Mouse (Mus musculus) embryonic facial prominence, embryonic 11.5 days (tissue): Measurements from ENCODE around the gene Syt7. TPM values are rescaled to one million over a fixed set of nuclear protein-coding genes. Genes with fewer than 3 reads are reported as not detected.

Source experiments
- ATAC-seq: fragments of 200-750 bp; cut with Nextera tagmentation; replicated peaks from 2 replicates; pipeline ENCODE4 v1.8.0; 2017; ENCODE audit warnings: low read depth; ENCODE audit not compliant: insufficient number of reproducible peaks, low FRiP score, low TSS enrichment
- DNase-seq: peaks from one replicate; pipeline ENCODE4 v3.0.0-alpha.2; 2015; ENCODE audit warnings: low spot score
- H3K27ac ChIP-seq: fragments of 300-500 bp; sonication (generic); replicated peaks from 2 replicates; pipeline ENCODE4 v1.5.1; 2014; ENCODE audit warnings: mild to moderate bottlenecking, low read depth, low read length, control low read depth
- H3K27me3 ChIP-seq: fragments of 300-500 bp; sonication (generic); 2 replicates; pipeline ENCODE4 v1.6.1; 2014; ENCODE audit warnings: mild to moderate bottlenecking, low read length, moderate library complexity, mixed read lengths; ENCODE audit not compliant: control insufficient read depth, insufficient read depth
- H3K36me3 ChIP-seq: fragments of 300-500 bp; sonication (generic); replicated peaks from 2 replicates; pipeline ENCODE4 v1.6.1; 2014; ENCODE audit warnings: low read depth, mild to moderate bottlenecking, low read length, moderate library complexity, mixed read lengths; ENCODE audit not compliant: control insufficient read depth, insufficient read depth
- H3K4me1 ChIP-seq: fragments of 300-500 bp; sonication (generic); 2 replicates; pipeline ENCODE4 v1.6.1; 2014; ENCODE audit warnings: low read length, mixed read lengths; ENCODE audit not compliant: control insufficient read depth, insufficient read depth
- H3K4me2 ChIP-seq: fragments of 300-500 bp; sonication (generic); 2 replicates; pipeline ENCODE4 v1.6.1; 2014; ENCODE audit warnings: low read depth, mild to moderate bottlenecking, control low read depth, low read length, moderate library complexity
- H3K4me3 ChIP-seq: fragments of 300-500 bp; sonication (generic); 2 replicates; pipeline ENCODE4 v1.5.1; 2014; ENCODE audit warnings: low read depth, low read length, control low read depth
- H3K9ac ChIP-seq: fragments of 300-500 bp; sonication (generic); replicated peaks from 2 replicates; pipeline ENCODE4 v1.6.1; 2014; ENCODE audit warnings: mild to moderate bottlenecking, control low read depth, low read length
- H3K9me3 ChIP-seq: fragments of 300-500 bp; sonication (generic); replicated peaks from 2 replicates; pipeline ENCODE4 v1.6.1; 2016; ENCODE audit warnings: mild to moderate bottlenecking, low read length, inconsistent platforms, mixed read lengths; ENCODE audit not compliant: control insufficient read depth
- WGBS: fragments of 180-500 bp; shearing (Covaris S2); extraction: QIAGEN DNeasy Blood & Tissue Kit; methylation state at CpG from one replicate; pipeline ENCODE4 v1.1.7; 2014; 5-methylcytosine and 5-hydroxymethylcytosine counted together
- polyA plus RNA-seq: library from polyadenylated mRNA; unstranded; fragments of >200 nt; fragmentation: Nextera tagmentation; extraction: Ambion mirVana; gene quantifications from 2 replicates; pipeline ENCODE4 v1.2.1, GENCODE M21; 2014

The Syt7 gene
- polyA plus RNA-seq, 1 experiment from 2014 or later: 2.2 TPM

- ATAC-seq (0 out of 2 replicates have a peak, but pooled peaks have one; percentile 49), DNase-seq (peak; percentile 69)
- Histone ChIP-seq H3K4me1 (no peaks in the 10 kb centered on the region; the same call in 1 of the 2 replicates), H3K27me3 (no peaks in the 10 kb centered on the region), H3K27ac (no peak within 1 kb of the TSS), H3K9ac (no peak within 1 kb of the TSS), H3K4me3 (no peak within 1 kb of the TSS), H3K36me3 (no peaks in the 10 kb centered on the region), H3K4me2 (no peak within 1 kb of the TSS), H3K9me3 (no peaks in the 10 kb centered on the region)
- WGBS: 33% methylated on average over 6 of the region's 6 CpGs
These were observed 93.8 kb downstream of the Syt7 start, which contains the start of gene Ppp1r32 for GRCm38 (mm10) chr19:10482703-10483102. Gene Ppp1r32, minus strand, starts transcription at chr19:10482928.

- Histone ChIP-seq H3K9me3 (no peaks in the 10 kb centered on the region), H3K27ac (no peak overlapping the region), H3K9ac (no peak overlapping the region), H3K27me3 (no peaks in the 10 kb centered on the region), H3K36me3 (no peaks in the 10 kb centered on the region), H3K4me3 (no peak overlapping the region), H3K4me1 (no peaks in the 10 kb centered on the region; the same call in 1 of the 2 replicates), H3K4me2 (no peak overlapping the region)
- peak; percentile 39 for ATAC-seq
- peak; percentile 83 for DNase-seq
- 21% methylated on average over 9 of the region's 9 CpGs for WGBS
These were observed 97.4 kb downstream of the Syt7 start for GRCm38 (mm10) chr19:10486264-10486738.

DNA sequence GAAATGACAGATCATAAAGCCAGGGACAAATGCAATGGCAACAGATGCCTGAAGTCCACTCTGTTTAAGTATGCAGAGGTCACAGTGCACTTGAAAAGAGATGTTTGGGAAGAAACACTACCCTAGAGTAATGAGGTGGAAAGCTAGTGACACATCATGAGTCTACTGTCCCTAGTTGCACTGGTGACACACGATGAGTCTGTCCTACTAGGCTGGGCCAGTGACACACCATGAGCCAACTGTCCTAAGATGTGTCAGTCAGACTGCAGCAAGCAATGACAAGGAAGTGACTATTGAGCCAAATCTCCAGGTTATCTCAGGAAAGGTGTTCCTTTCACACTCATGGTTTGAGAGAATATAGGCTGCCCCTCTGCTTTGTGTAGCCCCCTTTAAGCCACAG is 106.8 kb downstream of the Syt7 start:
- 90% methylated on average over 1 of the region's 1 CpGs for WGBS

DNA sequence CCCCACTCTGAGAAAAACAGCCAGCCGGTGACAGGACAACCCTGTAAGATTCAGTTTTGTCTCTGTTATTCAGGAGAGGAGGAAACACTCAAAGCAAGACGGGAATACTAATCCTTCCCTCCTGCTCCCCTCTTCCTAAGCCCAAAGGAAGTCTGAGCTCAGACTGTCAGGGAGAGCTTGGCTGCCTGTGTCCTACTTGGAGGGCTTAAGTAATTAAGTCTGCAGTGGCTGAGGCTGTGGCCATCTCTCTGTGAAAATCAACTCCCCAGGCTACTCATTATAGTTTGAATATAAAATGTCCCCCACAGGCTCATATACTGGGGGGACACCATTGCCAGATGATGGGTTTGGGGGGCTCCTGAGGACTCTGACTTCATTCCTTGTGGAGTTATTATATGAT is 108.1 kb downstream of the Syt7 start:
- no peaks in the 10 kb centered on the region for H3K36me3 ChIP-seq
- no peak overlapping the region for H3K27ac ChIP-seq
- H3K27me3 ChIP-seq: no peaks in the 10 kb centered on the region
- H3K9me3 ChIP-seq: no peaks in the 10 kb centered on the region
- H3K4me3 ChIP-seq: no peak overlapping the region
- no peak overlapping the region for H3K4me2 ChIP-seq
- no peak for DNase-seq
- 60% methylated on average over 2 of the region's 2 CpGs for WGBS
- no peak overlapping the region for H3K9ac ChIP-seq
- no peak for ATAC-seq
- no peaks in the 10 kb centered on the region for H3K4me1 ChIP-seq

More for the DNA sequence above, 106.8 kb downstream of the Syt7 start:
- no peaks in the 10 kb centered on the region for H3K9me3 ChIP-seq
- no peak overlapping the region for H3K4me2 ChIP-seq
- no peaks in the 10 kb centered on the region for H3K36me3 ChIP-seq
- DNase-seq: no peak
- no peaks in the 10 kb centered on the region for H3K4me1 ChIP-seq
- no peaks in the 10 kb centered on the region for H3K27me3 ChIP-seq
- H3K4me3 ChIP-seq: no peak overlapping the region
- ATAC-seq: no peak
- H3K9ac ChIP-seq: no peak overlapping the region
- H3K27ac ChIP-seq: no peak overlapping the region

DNA sequence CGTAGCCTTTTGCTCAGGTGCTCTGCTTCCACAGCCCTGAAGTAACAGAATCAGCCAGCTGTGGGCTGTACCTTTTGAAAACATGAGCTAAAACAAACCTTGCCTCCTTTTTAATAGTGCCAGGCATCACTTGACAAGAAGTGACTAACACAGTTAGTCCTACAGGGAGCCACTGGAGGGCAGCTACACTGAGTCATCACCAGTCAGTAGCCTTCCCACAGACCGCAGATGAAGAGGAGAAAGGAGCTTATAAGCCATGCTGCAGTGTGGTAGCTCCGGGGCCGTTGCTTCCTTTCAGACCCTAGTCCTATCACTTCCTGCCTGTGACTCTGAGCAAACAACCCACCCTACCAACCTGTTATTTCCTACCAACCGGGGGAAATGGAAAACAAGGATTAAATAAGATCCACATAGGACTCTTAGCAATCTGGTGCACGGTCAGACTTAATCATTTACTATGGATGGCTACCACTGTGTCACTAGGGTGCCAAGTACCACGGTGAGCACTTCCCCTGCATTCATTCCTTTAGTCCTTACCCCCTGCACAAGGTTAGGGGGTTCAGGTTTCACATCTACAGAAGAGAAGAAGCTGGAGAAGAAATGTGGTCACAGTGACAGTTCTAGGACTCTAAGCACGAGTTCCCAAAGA is 108.7 kb downstream of the Syt7 start:
- ATAC-seq: no peak

GRCm38 (mm10) chr19:10500581-10500980 is 111.7 kb downstream of the Syt7 start:
- H3K27me3 ChIP-seq: no peaks in the 10 kb centered on the region
- no peak overlapping the region for H3K4me2 ChIP-seq
- H3K9me3 ChIP-seq: no peaks in the 10 kb centered on the region
- H3K9ac ChIP-seq: no peak overlapping the region
- H3K4me1 ChIP-seq: no peaks in the 10 kb centered on the region
- H3K27ac ChIP-seq: no peak overlapping the region
- WGBS: 89% methylated on average over 8 of the region's 8 CpGs
- no peak overlapping the region for H3K4me3 ChIP-seq
- no peak for ATAC-seq
- no peaks in the 10 kb centered on the region for H3K36me3 ChIP-seq
- no peak for DNase-seq

More for the DNA sequence above, 108.7 kb downstream of the Syt7 start:
- Histone ChIP-seq H3K9me3 (no peaks in the 10 kb centered on the region), H3K9ac (no peak overlapping the region), H3K4me1 (no peaks in the 10 kb centered on the region), H3K4me2 (no peak overlapping the region), H3K36me3 (no peaks in the 10 kb centered on the region), H3K4me3 (no peak overlapping the region), H3K27ac (no peak overlapping the region), H3K27me3 (no peaks in the 10 kb centered on the region)
- DNase-seq: no peak
- 64% methylated on average over 8 of the region's 8 CpGs for WGBS

- H3K27me3 ChIP-seq: no peaks in the 10 kb centered on the region
- H3K9ac ChIP-seq: no peak overlapping the region
- no peak overlapping the region for H3K4me3 ChIP-seq
- H3K27ac ChIP-seq: no peak overlapping the region
- 10% methylated on average over 4 of the region's 4 CpGs for WGBS
- ATAC-seq (0 out of 2 replicates have a peak, but pooled peaks have one; percentile 75), DNase-seq (peak; percentile 74)
- H3K9me3 ChIP-seq: no peaks in the 10 kb centered on the region
- H3K4me1 ChIP-seq: no peaks in the 10 kb centered on the region
- no peaks in the 10 kb centered on the region for H3K36me3 ChIP-seq
- no peak overlapping the region for H3K4me2 ChIP-seq
These were observed 113.7 kb downstream of the Syt7 start for GRCm38 (mm10) chr19:10502571-10502970.
